Mouse (Mus musculus): ENCODE results near the gene Kcnk3. TPM values are rescaled to one million over a fixed set of nuclear protein-coding genes. Genes with fewer than 3 reads are reported as not detected.

Gene Kcnk3
- 0.12 and 0.41 TPM in 2 replicates for polyA plus RNA-seq (2014; fragmentation: Nextera tagmentation; extraction: Ambion mirVana)

DNA sequence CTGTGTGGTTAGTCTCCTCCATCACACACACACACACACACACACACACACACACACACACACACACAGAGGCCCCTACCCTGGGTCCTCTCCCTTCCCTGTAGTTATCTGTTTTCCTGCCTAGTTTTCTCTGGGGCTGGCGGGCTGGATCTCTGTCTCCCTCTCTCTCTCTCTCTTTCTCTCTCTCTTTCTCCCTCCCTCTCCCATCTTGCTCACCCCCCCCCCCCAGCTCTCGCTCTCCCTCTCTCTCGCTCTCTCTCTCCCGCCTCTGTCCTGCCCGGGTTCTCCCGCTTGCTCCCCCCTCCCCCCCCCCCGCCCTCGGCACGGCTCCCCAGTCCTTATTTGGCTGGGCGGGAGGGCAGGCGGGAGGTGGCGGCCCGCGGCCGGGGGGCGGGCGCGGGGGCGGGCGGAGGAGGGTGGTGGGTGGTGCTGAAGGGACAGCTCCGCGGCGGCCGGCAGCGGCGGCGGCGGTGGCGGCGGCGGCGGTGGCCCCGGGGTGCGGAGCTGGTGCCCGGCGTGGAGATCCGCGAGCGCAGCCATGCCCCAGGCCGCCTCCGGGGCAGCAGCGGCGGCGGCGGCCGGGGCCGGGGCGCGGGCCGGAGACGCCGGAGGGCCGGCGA is at the start of gene Kcnk3:
TSS of gene Kcnk3 (plus strand) at position 490 of the 620 bp plus-strand sequence.
- Histone ChIP-seq H3K4me2 (ENCODE audit: low read depth, severe bottlenecking) (peak within 1 kb of the TSS; percentile 87), H3K4me3 (ENCODE audit: low read depth, low read length) (peak within 1 kb of the TSS; percentile 35), H3K36me3 (ENCODE audit: control insufficient read depth, insufficient read depth, low read length) (no peaks in the 10 kb centered on the region), H3K4me1 (ENCODE audit: control insufficient read depth, insufficient read depth, low read length) (peaks cover 8% of the 10 kb centered on the region), H3K9me3 (ENCODE audit: control insufficient read depth, low read length) (no peaks in the 10 kb centered on the region), H3K27ac (replicated peaks; ENCODE audit: low read depth, low read length) (no peak within 1 kb of the TSS), H3K9ac (ENCODE audit: low read length) (0 out of 2 replicates have a peak within 1 kb of the TSS, but pooled peaks have one; percentile 2), H3K27me3 (ENCODE audit: control insufficient read depth, insufficient read depth, low read length) (peaks cover 42% of the 10 kb centered on the region)
- DNase-seq (ENCODE audit: low spot score) (peak; percentile 81), ATAC-seq (ENCODE audit: insufficient number of reproducible peaks, low FRiP score, low TSS enrichment, low read depth) (0 out of 2 replicates have a peak, but pooled peaks have one; percentile 14)
- WGBS = 0% methylated on average over 35 of the region's 54 CpGs

DNA sequence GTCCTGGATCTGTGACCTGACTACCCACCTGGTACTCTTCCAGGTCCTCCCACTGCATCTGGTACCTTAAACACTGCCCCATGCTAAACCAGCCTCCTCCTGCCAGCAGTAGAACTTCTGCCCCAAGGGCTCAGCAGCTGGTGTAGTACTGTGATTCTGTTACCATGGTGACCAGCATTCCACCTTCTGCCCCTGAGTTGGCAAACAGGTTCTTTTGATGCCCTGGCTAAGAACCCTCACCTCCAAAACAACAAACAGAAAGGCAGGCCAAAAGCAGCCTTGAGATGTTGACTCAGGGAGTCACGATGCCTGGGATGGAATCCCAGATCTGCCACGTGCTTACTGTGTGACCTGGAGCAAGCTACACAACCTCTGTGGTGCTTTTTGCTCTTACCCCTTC is 42.3 kb upstream of the Kcnk3 start, which contains the start of gene Cib4:
TSS of gene Cib4 (minus strand) at position 139 of the 400 bp plus-strand sequence.
- no peak within 1 kb of the TSS for H3K27ac ChIP-seq (replicated peaks; ENCODE audit: low read depth, low read length)

DNA sequence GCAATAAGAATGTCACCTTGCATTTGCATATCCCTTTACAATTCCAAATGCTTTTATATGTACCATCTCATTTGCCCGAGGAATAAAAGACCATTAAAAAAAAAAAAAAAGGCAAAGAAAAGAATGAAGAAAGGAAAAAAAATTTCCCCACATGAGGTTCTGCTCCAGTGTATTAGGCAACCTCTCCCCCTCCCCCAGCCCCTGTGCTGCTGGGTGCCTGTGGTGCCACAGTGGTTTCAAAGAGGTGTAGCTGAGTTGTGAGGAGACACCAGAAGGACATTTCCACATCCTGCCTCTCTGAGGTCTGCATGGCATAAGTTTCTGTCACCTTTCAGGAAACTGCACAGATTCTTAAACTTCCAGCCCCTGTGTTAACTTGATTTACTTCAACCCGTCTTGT is 39.3 kb upstream of the Kcnk3 start:
- no peak overlapping the region for H3K27ac ChIP-seq (replicated peaks; ENCODE audit: low read depth, low read length)
- WGBS = 64% methylated on average over 2 of the region's 2 CpGs
- H3K4me1 ChIP-seq (ENCODE audit: control insufficient read depth, insufficient read depth, low read length) = peaks cover 5% of the 10 kb centered on the region; the same call in 1 of the 2 replicates
- DNase-seq (ENCODE audit: low spot score) (no peak), ATAC-seq (ENCODE audit: insufficient number of reproducible peaks, low FRiP score, low TSS enrichment, low read depth) (no peak)
- H3K4me3 ChIP-seq (ENCODE audit: low read depth, low read length) = no peak overlapping the region
- no peaks in the 10 kb centered on the region for H3K36me3 ChIP-seq (ENCODE audit: control insufficient read depth, insufficient read depth, low read length)
- H3K27me3 ChIP-seq (ENCODE audit: control insufficient read depth, insufficient read depth, low read length) = no peaks in the 10 kb centered on the region
- no peaks in the 10 kb centered on the region for H3K9me3 ChIP-seq (ENCODE audit: control insufficient read depth, low read length)
- no peak overlapping the region for H3K9ac ChIP-seq (ENCODE audit: low read length)
- H3K4me2 ChIP-seq (ENCODE audit: low read depth, severe bottlenecking) = no peak overlapping the region

More for the DNA sequence above, 42.3 kb upstream of the Kcnk3 start, which contains the start of gene Cib4:
- Histone ChIP-seq H3K4me3 (ENCODE audit: low read depth, low read length) (no peak within 1 kb of the TSS), H3K36me3 (ENCODE audit: control insufficient read depth, insufficient read depth, low read length) (no peaks in the 10 kb centered on the region), H3K4me1 (ENCODE audit: control insufficient read depth, insufficient read depth, low read length) (peaks cover 5% of the 10 kb centered on the region; the same call in 1 of the 2 replicates), H3K4me2 (ENCODE audit: low read depth, severe bottlenecking) (no peak within 1 kb of the TSS), H3K9ac (ENCODE audit: low read length) (no peak within 1 kb of the TSS), H3K9me3 (ENCODE audit: control insufficient read depth, low read length) (no peaks in the 10 kb centered on the region), H3K27me3 (ENCODE audit: control insufficient read depth, insufficient read depth, low read length) (no peaks in the 10 kb centered on the region)
- 46% methylated on average over 2 of the region's 2 CpGs for WGBS
- DNase-seq (ENCODE audit: low spot score) (no peak), ATAC-seq (ENCODE audit: insufficient number of reproducible peaks, low FRiP score, low TSS enrichment, low read depth) (no peak)

DNA sequence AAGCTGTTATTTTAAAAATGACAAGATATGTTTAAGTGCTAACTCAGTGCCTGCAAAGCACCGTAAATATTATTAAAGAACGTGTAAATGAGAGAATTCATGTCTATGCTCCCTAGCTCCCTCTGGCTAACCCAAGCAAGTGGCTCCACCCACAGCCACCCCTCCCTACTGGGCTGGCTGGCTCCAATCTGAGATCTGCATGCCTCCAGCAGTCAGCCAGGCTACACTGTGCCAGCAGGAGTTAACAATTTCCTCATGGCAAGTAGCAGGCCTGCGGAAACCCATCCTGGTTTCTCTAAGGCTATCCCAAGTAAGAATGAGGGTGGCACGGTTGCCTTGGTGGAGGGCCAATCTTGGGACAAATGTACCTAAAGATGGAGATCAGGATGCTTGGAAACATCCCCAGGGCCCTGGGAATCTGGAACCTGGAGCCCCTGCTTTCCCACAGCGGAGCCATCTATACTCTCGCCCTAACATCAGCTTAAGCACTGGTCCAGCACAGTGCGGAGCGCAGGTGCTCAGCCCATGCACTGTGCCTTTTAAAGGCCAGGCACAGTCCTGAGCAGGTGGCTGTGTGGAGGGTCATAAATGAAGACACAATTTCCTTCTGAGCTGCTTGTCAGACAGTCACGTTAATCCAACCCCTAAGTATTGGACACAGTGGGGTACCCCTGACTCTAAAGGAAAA is 37.5 kb upstream of the Kcnk3 start:
- WGBS = 57% methylated on average over 9 of the region's 9 CpGs
- no peak overlapping the region for H3K4me3 ChIP-seq (ENCODE audit: low read depth, low read length)
- H3K9ac ChIP-seq (ENCODE audit: low read length) = 0 out of 2 replicates have a peak overlapping the region, but pooled peaks have one; percentile 13
- peaks cover 5% of the 10 kb centered on the region; the same call in 1 of the 2 replicates for H3K4me1 ChIP-seq (ENCODE audit: control insufficient read depth, insufficient read depth, low read length)
- no peak overlapping the region for H3K4me2 ChIP-seq (ENCODE audit: low read depth, severe bottlenecking)
- H3K27me3 ChIP-seq (ENCODE audit: control insufficient read depth, insufficient read depth, low read length) = no peaks in the 10 kb centered on the region
- DNase-seq (ENCODE audit: low spot score) = peak; percentile 50
- H3K9me3 ChIP-seq (ENCODE audit: control insufficient read depth, low read length) = no peaks in the 10 kb centered on the region
- no peak for ATAC-seq (ENCODE audit: insufficient number of reproducible peaks, low FRiP score, low TSS enrichment, low read depth)
- H3K27ac ChIP-seq (replicated peaks; ENCODE audit: low read depth, low read length) = no peak overlapping the region
- H3K36me3 ChIP-seq (ENCODE audit: control insufficient read depth, insufficient read depth, low read length) = no peaks in the 10 kb centered on the region

DNA sequence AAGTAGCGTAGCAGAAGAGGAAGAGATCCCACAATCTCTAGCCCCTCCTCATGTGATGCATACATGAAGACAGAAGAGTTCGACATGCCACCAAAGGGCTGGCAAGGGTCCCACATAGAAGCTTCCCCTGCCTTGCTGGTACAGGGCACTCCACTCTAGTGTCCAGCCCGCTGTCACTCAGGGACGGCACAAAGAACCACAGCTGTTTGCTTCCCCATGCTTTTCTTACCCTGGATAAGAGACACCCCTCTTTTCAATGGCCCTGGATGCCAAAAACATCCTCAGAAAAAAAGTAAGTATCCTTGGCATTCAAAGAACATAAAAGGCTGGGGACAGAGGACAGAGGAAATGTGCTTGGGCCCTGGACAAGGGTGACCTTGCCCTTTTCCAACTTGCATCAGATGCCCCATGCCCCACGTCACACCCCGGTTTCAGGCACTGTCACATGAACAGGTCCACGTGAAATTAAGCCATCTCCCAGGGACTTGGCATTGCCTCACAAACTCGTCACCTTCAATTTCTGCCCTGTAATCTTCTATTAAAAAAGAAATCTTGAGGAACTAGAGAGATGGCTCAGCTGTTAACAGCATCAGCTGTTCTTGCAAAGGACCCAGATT is 36.8 kb upstream of the Kcnk3 start:
- WGBS = 89% methylated on average over 8 of the region's 8 CpGs

DNA sequence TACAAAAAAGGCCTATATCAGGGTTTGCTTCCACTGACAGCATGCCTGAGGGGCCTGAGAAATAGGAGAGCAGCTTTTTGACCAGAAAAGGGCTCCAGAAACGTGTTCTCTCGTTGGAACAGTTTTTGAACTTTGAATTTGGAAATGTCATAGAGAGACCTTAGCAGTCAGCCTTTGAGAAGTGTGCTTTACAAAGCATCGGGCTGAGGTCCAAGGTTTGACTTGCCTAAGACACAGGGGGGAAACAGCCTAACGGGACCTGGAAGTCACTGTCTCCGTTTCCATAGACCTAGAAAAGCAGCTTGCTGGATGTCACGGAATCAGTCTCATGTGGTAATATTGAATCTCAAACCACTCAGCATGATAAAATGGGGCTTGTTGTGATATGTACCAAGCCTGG is 36.0 kb upstream of the Kcnk3 start:
- H3K4me3 ChIP-seq (ENCODE audit: low read depth, low read length) = no peak overlapping the region
- no peak overlapping the region for H3K9ac ChIP-seq (ENCODE audit: low read length)
- H3K27me3 ChIP-seq (ENCODE audit: control insufficient read depth, insufficient read depth, low read length) = no peaks in the 10 kb centered on the region
- H3K9me3 ChIP-seq (ENCODE audit: control insufficient read depth, low read length) = no peaks in the 10 kb centered on the region
- ATAC-seq (ENCODE audit: insufficient number of reproducible peaks, low FRiP score, low TSS enrichment, low read depth) (no peak), DNase-seq (ENCODE audit: low spot score) (no peak)
- 89% methylated on average over 6 of the region's 6 CpGs for WGBS
- no peaks in the 10 kb centered on the region for H3K36me3 ChIP-seq (ENCODE audit: control insufficient read depth, insufficient read depth, low read length)
- H3K4me2 ChIP-seq (ENCODE audit: low read depth, severe bottlenecking) = no peak overlapping the region
- peaks cover 5% of the 10 kb centered on the region; the same call in 1 of the 2 replicates for H3K4me1 ChIP-seq (ENCODE audit: control insufficient read depth, insufficient read depth, low read length)
- H3K27ac ChIP-seq (replicated peaks; ENCODE audit: low read depth, low read length) = no peak overlapping the region

More for the DNA sequence above, 36.8 kb upstream of the Kcnk3 start:
- H3K4me1 ChIP-seq (ENCODE audit: control insufficient read depth, insufficient read depth, low read length) = peaks cover 5% of the 10 kb centered on the region; the same call in 1 of the 2 replicates
- H3K4me2 ChIP-seq (ENCODE audit: low read depth, severe bottlenecking) = no peak overlapping the region
- H3K9me3 ChIP-seq (ENCODE audit: control insufficient read depth, low read length) = no peaks in the 10 kb centered on the region
- H3K27ac ChIP-seq (replicated peaks; ENCODE audit: low read depth, low read length) = no peak overlapping the region
- no peaks in the 10 kb centered on the region for H3K36me3 ChIP-seq (ENCODE audit: control insufficient read depth, insufficient read depth, low read length)
- no peak overlapping the region for H3K4me3 ChIP-seq (ENCODE audit: low read depth, low read length)
- no peak overlapping the region for H3K9ac ChIP-seq (ENCODE audit: low read length)
- H3K27me3 ChIP-seq (ENCODE audit: control insufficient read depth, insufficient read depth, low read length) = no peaks in the 10 kb centered on the region
- DNase-seq (ENCODE audit: low spot score) (no peak), ATAC-seq (ENCODE audit: insufficient number of reproducible peaks, low FRiP score, low TSS enrichment, low read depth) (no peak)

DNA sequence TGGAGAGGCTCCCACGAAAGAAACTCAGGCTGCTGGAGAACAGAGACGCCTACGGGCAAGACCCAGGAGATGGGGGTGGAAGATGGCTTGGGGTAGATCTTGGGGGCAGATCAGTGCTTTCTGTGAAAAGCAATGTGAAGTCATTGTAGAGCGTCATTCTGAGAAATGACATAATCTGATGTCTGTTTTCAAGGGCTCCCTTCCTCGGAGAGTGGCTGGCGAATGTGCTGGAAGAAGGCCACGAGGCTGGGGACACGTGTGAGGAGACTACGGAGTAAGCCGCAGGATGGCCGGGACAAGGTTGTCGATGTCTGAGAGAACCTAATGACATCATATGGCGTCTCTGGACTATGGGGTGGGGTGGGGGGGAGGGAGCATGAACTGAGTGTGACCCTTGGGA is 34.0 kb upstream of the Kcnk3 start:
- Histone ChIP-seq H3K36me3 (ENCODE audit: control insufficient read depth, insufficient read depth, low read length) (no peaks in the 10 kb centered on the region), H3K9me3 (ENCODE audit: control insufficient read depth, low read length) (no peaks in the 10 kb centered on the region), H3K27me3 (ENCODE audit: control insufficient read depth, insufficient read depth, low read length) (no peaks in the 10 kb centered on the region), H3K4me2 (ENCODE audit: low read depth, severe bottlenecking) (no peak overlapping the region), H3K4me3 (ENCODE audit: low read depth, low read length) (no peak overlapping the region), H3K9ac (ENCODE audit: low read length) (no peak overlapping the region), H3K4me1 (ENCODE audit: control insufficient read depth, insufficient read depth, low read length) (peaks cover 5% of the 10 kb centered on the region; the same call in 1 of the 2 replicates), H3K27ac (replicated peaks; ENCODE audit: low read depth, low read length) (no peak overlapping the region)
- no peak for ATAC-seq (ENCODE audit: insufficient number of reproducible peaks, low FRiP score, low TSS enrichment, low read depth)
- no peak for DNase-seq (ENCODE audit: low spot score)
- WGBS = 94% methylated on average over 13 of the region's 13 CpGs

DNA sequence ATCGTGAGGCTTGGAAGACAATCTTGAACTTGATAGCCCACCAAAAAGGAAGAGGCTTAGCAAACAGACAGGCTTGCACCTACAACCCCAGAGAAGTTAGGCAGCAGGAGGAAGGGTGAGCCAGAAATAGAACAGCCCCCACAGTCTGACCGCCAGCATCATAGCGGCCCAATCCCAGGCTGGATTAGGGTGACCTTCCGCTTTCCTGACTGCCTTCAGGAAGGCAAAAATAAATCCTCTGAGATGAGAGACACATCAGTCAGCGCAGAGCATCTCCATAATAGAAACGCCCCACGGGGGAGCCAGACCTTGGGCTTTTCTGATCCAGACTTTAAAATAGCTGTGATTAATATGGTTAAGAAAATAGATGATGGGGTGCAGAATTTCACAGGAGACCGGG is 33.0 kb upstream of the Kcnk3 start:
- no peaks in the 10 kb centered on the region for H3K9me3 ChIP-seq (ENCODE audit: control insufficient read depth, low read length)
- H3K4me3 ChIP-seq (ENCODE audit: low read depth, low read length) = no peak overlapping the region
- ATAC-seq (ENCODE audit: insufficient number of reproducible peaks, low FRiP score, low TSS enrichment, low read depth) = no peak
- H3K27me3 ChIP-seq (ENCODE audit: control insufficient read depth, insufficient read depth, low read length) = no peaks in the 10 kb centered on the region
- no peak overlapping the region for H3K4me2 ChIP-seq (ENCODE audit: low read depth, severe bottlenecking)
- 74% methylated on average over 8 of the region's 8 CpGs for WGBS
- H3K4me1 ChIP-seq (ENCODE audit: control insufficient read depth, insufficient read depth, low read length) = peaks cover 2% of the 10 kb centered on the region; the same call in 1 of the 2 replicates
- no peak overlapping the region for H3K9ac ChIP-seq (ENCODE audit: low read length)
- DNase-seq (ENCODE audit: low spot score) = no peak
- H3K27ac ChIP-seq (replicated peaks; ENCODE audit: low read depth, low read length) = no peak overlapping the region
- no peaks in the 10 kb centered on the region for H3K36me3 ChIP-seq (ENCODE audit: control insufficient read depth, insufficient read depth, low read length)
